Mouse (Mus musculus) T-helper 2 cell (primary cell): ENCODE results near the gene Evc2.

Experiments used
- in situ Hi-C: fragments of 300-600 bp; cut with MboI, MseI; formaldehyde crosslinking; loops from one replicate; pipeline ENCODE4 v1.15.1; 2025; ENCODE audit warnings: high pct_unique_total_duplicates

Gene Evc2

DNA sequence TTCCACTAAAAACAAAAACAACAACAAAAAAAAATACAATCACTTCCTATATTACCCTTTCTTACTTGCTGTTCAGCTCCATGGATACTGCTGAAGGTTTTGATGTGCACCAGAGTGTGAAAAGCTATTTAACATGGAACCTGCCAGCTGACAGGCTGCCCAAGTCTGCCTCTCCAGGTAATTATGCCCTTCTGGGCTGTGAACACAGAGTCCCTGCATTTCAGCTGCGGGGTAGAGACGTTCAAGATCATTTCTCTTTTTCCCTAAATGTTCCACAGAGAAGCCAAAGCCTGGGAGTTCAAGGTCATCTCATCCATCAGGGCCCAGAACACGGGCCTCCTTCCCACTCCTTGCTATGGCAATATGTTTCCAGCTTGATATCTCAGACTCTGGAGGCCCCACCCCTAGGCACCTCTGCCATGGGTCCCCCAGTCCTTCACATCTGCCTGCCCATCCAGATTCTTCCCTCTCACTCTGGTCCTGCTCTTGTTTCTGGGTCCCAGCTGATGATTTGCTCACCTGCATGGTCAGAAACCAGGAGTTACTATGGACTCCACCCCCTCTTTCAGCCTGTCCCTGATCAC lies 133.8 kb downstream of the Evc2 start:
- in situ Hi-C loops = no loop called here
